Mouse (Mus musculus): ENCODE data around the gene Sms. TPM values are rescaled to one million over a fixed set of nuclear protein-coding genes. Genes with fewer than 3 reads are reported as not detected.

Gene Sms
- polyA plus RNA-seq (2012; rRNA removed), result 5.9 and 6.8 TPM in 2 replicates

DNA sequence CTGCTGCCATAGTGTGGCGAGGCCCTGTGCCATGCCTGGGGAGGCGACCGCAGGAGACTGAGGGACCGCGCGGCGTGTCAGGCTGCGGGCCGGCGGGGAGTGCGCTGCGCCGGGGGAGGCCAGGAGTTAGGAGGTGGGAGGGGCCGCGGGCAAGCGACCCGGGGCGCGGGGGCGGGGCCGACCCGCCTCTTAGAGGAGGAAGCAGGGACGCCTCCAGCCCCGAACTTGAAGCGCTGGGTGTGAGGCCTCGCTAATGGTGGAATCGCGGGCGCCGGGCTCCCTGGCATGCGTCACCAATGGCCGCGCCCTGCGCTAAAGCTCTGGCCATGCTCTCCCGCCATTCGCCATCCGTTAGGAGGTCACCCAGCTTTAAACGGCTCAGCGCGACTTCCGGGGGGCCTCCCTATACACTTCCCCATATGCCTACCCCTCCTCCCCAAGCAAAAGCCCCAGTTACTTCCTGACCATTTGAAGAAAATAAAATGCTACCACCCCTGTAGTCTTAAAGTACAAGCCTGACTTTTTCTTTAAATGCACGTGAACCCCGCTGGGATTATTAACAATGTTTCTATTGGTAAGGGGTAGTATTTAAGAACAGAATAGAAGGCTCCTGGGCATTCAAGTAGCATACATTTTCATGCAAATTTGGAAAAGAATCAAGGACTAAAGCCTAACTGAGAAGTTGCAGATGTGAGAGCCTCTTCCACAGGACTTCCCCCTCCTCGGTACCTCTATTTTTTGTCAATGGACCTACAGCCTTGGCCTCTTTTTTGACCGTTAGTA, at the start of gene Sms:
Gene Sms, minus strand, starts transcription at position 344 of the 783 bp plus-strand sequence.

DNA sequence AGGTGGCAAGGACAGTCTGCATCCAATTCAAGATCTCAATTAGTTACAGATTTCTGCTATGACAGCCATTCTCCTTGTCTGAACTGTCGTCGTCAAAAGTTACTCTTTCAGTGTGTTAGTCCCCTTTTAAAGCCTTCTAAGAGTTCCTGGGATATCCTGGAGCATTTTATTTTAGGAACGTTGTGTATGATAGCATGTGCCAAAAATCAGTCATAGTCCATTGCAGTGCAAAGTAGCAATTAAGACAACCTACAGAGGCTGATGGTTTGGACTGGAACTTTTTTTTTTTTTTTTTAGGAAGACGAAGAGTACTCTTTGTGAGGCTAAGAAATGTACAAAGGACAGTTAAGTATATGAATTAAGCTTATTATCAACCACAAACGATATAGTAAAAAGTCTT, 76.9 kb downstream of the Sms start, which contains the start of gene Phex:
Gene Phex, minus strand, starts transcription at position 101 of the 400 bp plus-strand sequence.

Other genes starting within 250 kb of the Sms start
- not detected in 2 replicates for gene Phex, start 77.0 kb downstream of the Sms start, polyA plus RNA-seq (2012; rRNA removed)
- not detected in 2 replicates for gene Yy2, start 76.7 kb upstream of the Sms start, polyA plus RNA-seq (2012; rRNA removed)
- gene Mbtps2, start 106.4 kb upstream of the Sms start, polyA plus RNA-seq (2012; rRNA removed), result 3.4 and 4.0 TPM in 2 replicates
- gene Smpx, start 206.6 kb upstream of the Sms start, polyA plus RNA-seq (2012; rRNA removed), result 0.59 and 1.1 TPM in 2 replicates